Mouse (Mus musculus) thymus, adult 2 months (tissue): ENCODE measurements around the gene Rfx8.

ENCODE experiments used
- CTCF ChIP-seq: fragments of 200-500 bp; IDR thresholded peaks from 2 replicates; pipeline ENCODE4 v1.5.1; 2012; ENCODE audit warnings: mild to moderate bottlenecking, control low read depth, low read length, moderate library complexity, borderline replicate concordance; ENCODE audit not compliant: control insufficient read depth, poor library complexity, insufficient read depth; ENCODE audit errors: extremely low read depth
- POLR2A ChIP-seq: fragments of 200-500 bp; IDR thresholded peaks from 2 replicates; pipeline ENCODE4 v1.6.1; 2012; ENCODE audit warnings: mild to moderate bottlenecking, low read length, control low read depth, moderate library complexity; ENCODE audit not compliant: control insufficient read depth, poor library complexity, insufficient read depth; ENCODE audit errors: extremely low read depth

GRCm38 (mm10) chr1:39685841-39686240, 35.0 kb downstream of the Rfx8 start:
- TF ChIP-seq POLR2A: no peak
- no peak for TF ChIP-seq CTCF
